Mouse (Mus musculus) heart, embryonic 10.5 days (tissue): ENCODE measurements around the gene Pld2. TPM values are rescaled to one million over a fixed set of nuclear protein-coding genes. Genes with fewer than 3 reads are reported as not detected.

Experiments
- DNase-seq: peaks from one replicate; pipeline ENCODE4 v3.0.0-alpha.2; 2017; ENCODE audit warnings: low spot score
- H3K27ac ChIP-seq: fragments of 300-500 bp; sonication (generic); 2 replicates; pipeline ENCODE4 v1.5.1; 2016; ENCODE audit warnings: mild to moderate bottlenecking
- H3K27me3 ChIP-seq: fragments of 300-500 bp; sonication (generic); 2 replicates; pipeline ENCODE4 v1.6.1; 2016; ENCODE audit warnings: mild to moderate bottlenecking; ENCODE audit not compliant: poor library complexity, insufficient read depth, severe bottlenecking
- H3K36me3 ChIP-seq: fragments of 300-500 bp; sonication (generic); 2 replicates; pipeline ENCODE4 v1.6.1; 2016; ENCODE audit warnings: mild to moderate bottlenecking, moderate library complexity
- H3K4me1 ChIP-seq: fragments of 300-500 bp; sonication (generic); 2 replicates; pipeline ENCODE4 v1.6.1; 2016; ENCODE audit warnings: mild to moderate bottlenecking
- H3K4me3 ChIP-seq: fragments of 300-500 bp; sonication (generic); 2 replicates; pipeline ENCODE4 v1.5.1; 2016; ENCODE audit warnings: mild to moderate bottlenecking, moderate library complexity
- H3K9me3 ChIP-seq: fragments of 300-500 bp; sonication (generic); 2 replicates; pipeline ENCODE4 v1.6.1; 2016; ENCODE audit warnings: mild to moderate bottlenecking, moderate library complexity
- WGBS: fragments of 180-500 bp; shearing (Covaris S2); methylation state at CpG from one replicate; pipeline ENCODE4 v1.1.7; 2016; 5-methylcytosine and 5-hydroxymethylcytosine counted together
- polyA plus RNA-seq: library from polyadenylated mRNA; unstranded; fragments of >200 nt; fragmentation: Nextera tagmentation; extraction: Ambion mirVana; gene quantifications from 2 replicates; pipeline ENCODE4 v1.2.1, GENCODE M21; 2016

The Pld2 gene
- polyA plus RNA-seq: 9.4 TPM in 2 replicates

DNA sequence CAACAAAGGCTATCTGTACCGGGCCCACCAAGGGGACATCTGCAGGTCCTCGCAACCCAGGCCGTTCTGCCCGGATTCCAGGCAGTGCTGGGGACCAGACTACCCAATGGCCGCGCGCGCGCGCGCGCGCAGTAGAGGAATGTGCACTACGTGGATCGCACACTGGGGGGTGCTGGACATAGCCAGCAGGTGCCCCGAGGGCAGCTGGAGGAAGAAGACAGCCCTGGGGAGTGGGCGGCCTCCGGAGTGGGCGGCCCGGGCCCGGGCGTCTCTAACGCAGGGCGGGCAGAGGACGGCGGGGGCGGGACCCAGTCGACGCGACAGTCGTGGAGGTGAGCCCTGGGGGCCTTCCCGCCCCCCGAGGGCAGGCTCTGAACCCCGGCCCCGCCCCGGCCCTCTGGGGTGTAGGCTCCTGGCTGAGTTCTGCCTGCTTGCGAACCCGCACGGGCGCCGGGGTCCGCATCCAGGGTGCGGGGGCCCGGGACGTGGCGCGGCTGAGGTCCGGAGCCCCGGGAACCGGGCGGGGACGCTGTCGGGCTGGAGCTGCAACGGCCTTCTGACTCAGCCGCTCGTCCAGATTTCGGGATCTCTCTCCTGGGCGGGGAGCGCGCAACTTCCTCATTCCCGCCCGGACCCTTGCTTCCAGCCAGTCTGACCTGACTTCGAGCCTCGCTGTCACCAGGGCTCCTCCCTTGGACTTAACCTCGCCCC, at the start of gene Pld2:
Gene Pld2, plus strand, starts transcription at position 188 of the 711 bp plus-strand sequence.
- peak within 1 kb of the TSS; percentile 75 for H3K4me3 ChIP-seq
- no peaks in the 10 kb centered on the region for H3K9me3 ChIP-seq
- H3K4me1 ChIP-seq: peaks cover 34% of the 10 kb centered on the region
- peaks cover 10% of the 10 kb centered on the region for H3K36me3 ChIP-seq
- under 1% methylated on average over 63 of the region's 65 CpGs for WGBS
- H3K27ac ChIP-seq: peak within 1 kb of the TSS; percentile 90
- H3K27me3 ChIP-seq: peaks cover 8% of the 10 kb centered on the region; the same call in 1 of the 2 replicates
- peak; percentile 95 for DNase-seq

DNA sequence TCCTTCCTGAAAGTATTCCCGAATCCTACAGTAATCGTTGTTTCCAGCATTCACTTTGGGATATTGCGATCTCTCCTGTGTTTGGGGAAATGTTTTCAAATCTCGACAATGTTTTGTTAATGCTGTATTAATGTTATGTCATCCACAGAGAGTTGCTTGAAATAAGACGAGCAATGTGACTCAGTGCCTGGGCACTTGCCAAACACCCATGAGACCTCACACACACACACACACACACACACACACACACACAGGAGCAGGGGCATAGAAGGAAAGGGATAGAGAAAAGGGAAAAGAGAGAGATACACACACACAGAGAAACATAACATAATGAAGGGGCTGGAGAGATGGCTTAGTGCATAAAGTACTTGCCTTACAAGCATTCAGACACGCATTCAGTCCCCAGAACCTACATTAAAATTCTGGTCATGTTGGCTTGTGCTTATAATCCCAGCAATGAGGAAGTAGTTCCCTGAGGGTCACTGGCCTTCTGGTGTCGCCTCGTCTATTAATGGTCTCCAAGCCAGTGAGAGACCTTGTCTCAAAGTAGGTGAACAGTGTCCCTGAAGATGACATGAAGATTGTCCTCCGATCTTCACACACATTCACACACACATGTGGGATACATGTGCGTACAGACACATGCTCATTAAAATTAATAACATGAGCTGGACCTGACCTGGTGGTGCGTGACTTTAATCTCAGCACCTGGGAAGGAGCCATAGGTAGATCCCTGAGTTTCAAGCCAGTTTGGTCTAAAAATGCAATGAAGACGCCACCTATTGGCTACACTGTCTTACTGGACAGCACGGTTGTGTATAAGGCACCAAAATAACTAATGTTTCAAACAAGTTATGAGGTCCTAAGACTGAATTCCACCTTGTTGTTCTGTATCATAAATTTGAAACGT, 40.0 kb upstream of the Pld2 start:
- peaks cover under 1% of the 10 kb centered on the region; the same call in 1 of the 2 replicates for H3K27me3 ChIP-seq
- DNase-seq: no peak
- 71% methylated on average over 14 of the region's 14 CpGs for WGBS

DNA sequence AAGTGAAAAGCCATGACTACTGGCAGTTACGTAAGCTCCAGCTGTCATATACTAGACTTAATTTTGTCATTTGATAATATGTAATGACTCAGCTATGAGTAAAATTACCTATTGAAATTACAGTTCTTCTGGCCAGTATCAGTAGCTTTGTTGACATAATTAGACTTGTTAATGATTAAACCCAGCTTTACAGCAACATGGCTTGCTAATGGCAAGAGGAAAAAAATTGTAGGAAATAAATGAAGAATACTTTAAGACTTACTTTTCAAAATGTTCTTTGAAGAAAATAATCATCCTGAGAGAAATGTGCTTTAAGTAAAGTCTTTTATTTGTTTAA, 39.4 kb upstream of the Pld2 start:
- no peaks in the 10 kb centered on the region for H3K9me3 ChIP-seq
- 90% methylated on average over 1 of the region's 1 CpGs for WGBS
- no peaks in the 10 kb centered on the region for H3K36me3 ChIP-seq
- no peak overlapping the region for H3K4me3 ChIP-seq
- peaks cover 7% of the 10 kb centered on the region; the same call in 1 of the 2 replicates for H3K27me3 ChIP-seq
- H3K4me1 ChIP-seq: 0 out of 2 replicates have a peak, but pooled peaks cover 6% of the 10 kb centered on the region
- no peak for DNase-seq
- H3K27ac ChIP-seq: no peak overlapping the region

More for the DNA sequence above, 40.0 kb upstream of the Pld2 start:
- Histone ChIP-seq H3K4me1 (0 out of 2 replicates have a peak, but pooled peaks cover under 1% of the 10 kb centered on the region), H3K36me3 (no peaks in the 10 kb centered on the region), H3K9me3 (no peaks in the 10 kb centered on the region), H3K27ac (no peak overlapping the region), H3K4me3 (no peak overlapping the region)

DNA sequence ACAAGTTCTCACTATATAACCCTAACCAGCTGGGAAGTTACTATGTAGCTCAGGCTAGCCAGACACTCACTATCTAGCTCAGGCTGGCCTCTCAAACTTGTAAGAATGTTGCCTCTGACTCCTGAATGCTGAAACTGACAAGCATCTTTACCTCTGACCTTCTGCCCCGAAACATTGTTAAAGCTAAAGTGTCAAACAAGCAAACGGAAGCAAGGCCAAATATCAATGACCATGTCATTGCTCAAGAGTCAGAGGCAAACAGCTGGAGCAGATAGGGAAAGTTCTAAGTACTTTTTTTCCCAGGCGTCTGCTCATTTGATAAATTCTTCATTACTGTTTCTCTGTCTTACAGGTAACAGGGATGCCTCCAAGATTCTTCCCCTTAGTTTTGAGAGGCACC, 37.8 kb upstream of the Pld2 start:
- H3K36me3 ChIP-seq: no peaks in the 10 kb centered on the region
- H3K9me3 ChIP-seq: no peaks in the 10 kb centered on the region
- WGBS: 67% methylated on average over 3 of the region's 3 CpGs
- no peak overlapping the region for H3K4me3 ChIP-seq
- no peak overlapping the region for H3K27ac ChIP-seq
- 0 out of 2 replicates have a peak, but pooled peaks cover 6% of the 10 kb centered on the region for H3K4me1 ChIP-seq
- DNase-seq: no peak
- H3K27me3 ChIP-seq: peaks cover 8% of the 10 kb centered on the region; the same call in 1 of the 2 replicates

GRCm38 (mm10) chr11:70504970-70505369, 34.9 kb upstream of the Pld2 start, which contains the start of gene Tm4sf5:
Gene Tm4sf5, plus strand, starts transcription at chr11:70505244.
- Histone ChIP-seq H3K4me1 (peaks cover 10% of the 10 kb centered on the region), H3K9me3 (no peaks in the 10 kb centered on the region), H3K4me3 (no peak within 1 kb of the TSS; the same call in 1 of the 2 replicates), H3K36me3 (no peaks in the 10 kb centered on the region), H3K27ac (peak within 1 kb of the TSS; percentile 24), H3K27me3 (peaks cover 26% of the 10 kb centered on the region)
- no peak for DNase-seq
- WGBS: 53% methylated on average over 9 of the region's 9 CpGs

DNA sequence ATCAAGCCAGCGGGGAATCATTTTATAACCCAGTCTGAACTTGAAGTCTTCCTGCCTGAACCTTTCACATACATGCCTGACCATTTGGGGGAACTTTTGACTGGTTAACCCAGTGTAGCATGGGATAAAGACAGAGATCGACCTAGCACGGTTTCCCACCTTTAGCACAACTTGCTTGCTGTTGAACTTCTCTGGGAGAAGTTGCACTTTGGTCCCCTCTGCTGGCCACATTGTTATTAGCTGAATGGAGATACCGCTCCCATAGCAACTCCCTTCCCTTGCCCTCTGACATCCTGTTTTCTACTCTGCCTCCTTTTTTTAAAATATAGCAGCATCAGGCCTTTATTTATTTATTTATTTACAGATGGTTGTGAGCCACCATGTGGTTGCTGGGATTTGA, 33.5 kb upstream of the Pld2 start:
- Histone ChIP-seq H3K27ac (no peak overlapping the region), H3K4me1 (peaks cover 11% of the 10 kb centered on the region), H3K9me3 (no peaks in the 10 kb centered on the region), H3K27me3 (peaks cover 26% of the 10 kb centered on the region), H3K36me3 (no peaks in the 10 kb centered on the region), H3K4me3 (no peak overlapping the region)
- DNase-seq: peak; percentile 84
- 28% methylated on average over 4 of the region's 4 CpGs for WGBS

DNA sequence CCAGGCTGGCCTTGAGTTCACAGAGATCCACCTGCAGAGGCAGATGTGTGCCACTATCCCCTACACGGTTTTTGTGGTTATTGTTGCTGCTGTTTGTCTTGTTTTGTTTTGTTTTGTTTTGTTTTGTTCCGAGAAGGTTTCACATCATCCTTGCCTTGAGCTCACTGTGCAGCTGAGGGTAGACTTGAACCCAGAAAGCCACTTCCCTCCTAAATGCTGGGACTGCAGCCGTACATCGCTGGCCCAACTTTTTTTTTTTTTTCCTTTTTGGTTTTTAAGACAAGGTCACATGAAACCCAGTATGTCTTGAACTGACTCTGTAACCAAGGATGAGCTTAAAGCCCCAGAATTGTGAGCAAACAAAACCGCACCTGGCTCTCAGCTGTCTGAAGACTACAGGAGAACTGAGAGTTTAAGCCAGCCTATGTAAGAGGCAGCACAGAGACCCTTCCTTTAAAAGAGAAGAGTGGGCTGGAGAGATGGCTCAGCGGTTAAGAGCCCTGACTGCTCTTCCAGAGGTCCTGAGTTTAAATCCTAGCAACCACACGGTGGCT, 32.8 kb upstream of the Pld2 start:
- H3K9me3 ChIP-seq: no peaks in the 10 kb centered on the region
- no peak for DNase-seq
- no peaks in the 10 kb centered on the region for H3K36me3 ChIP-seq
- WGBS: 68% methylated on average over 7 of the region's 7 CpGs
- H3K27me3 ChIP-seq: peaks cover 26% of the 10 kb centered on the region
- H3K27ac ChIP-seq: no peak overlapping the region
- no peak overlapping the region for H3K4me3 ChIP-seq
- peaks cover 11% of the 10 kb centered on the region for H3K4me1 ChIP-seq

- peaks cover 32% of the 10 kb centered on the region for H3K27me3 ChIP-seq
- H3K36me3 ChIP-seq: no peaks in the 10 kb centered on the region
- no peaks in the 10 kb centered on the region for H3K9me3 ChIP-seq
- DNase-seq: no peak
- peaks cover 12% of the 10 kb centered on the region for H3K4me1 ChIP-seq
- WGBS: 10% methylated on average over 19 of the region's 19 CpGs
- peak overlapping the region; percentile 25; the same call in 1 of the 2 replicates for H3K4me3 ChIP-seq
- H3K27ac ChIP-seq: no peak overlapping the region
These were observed 29.9 kb upstream of the Pld2 start for GRCm38 (mm10) chr11:70509753-70510564.

DNA sequence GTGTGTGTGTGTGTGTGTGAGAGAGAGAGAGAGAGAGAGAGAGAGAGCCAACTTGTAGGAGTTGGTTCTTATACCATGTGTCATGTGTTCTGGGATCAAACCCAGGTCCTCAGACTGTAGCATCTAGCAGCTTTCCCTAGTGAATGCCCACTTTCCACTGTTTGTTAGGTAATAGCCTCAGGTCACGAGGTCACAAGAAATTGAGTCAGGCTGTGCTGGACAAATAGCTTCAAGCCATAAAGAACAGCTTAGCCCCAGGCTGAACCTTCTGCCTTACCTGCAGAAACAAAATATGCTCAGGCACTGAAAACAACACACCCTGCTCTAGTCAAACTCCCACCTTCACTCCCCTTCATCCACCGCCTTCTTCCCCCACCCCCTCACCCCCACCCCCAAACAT, 28.6 kb upstream of the Pld2 start:
- Histone ChIP-seq H3K4me3 (no peak overlapping the region), H3K27me3 (peaks cover 26% of the 10 kb centered on the region), H3K4me1 (peaks cover 8% of the 10 kb centered on the region), H3K36me3 (no peaks in the 10 kb centered on the region), H3K9me3 (no peaks in the 10 kb centered on the region), H3K27ac (no peak overlapping the region)
- DNase-seq: no peak
- 60% methylated on average over 2 of the region's 2 CpGs for WGBS

DNA sequence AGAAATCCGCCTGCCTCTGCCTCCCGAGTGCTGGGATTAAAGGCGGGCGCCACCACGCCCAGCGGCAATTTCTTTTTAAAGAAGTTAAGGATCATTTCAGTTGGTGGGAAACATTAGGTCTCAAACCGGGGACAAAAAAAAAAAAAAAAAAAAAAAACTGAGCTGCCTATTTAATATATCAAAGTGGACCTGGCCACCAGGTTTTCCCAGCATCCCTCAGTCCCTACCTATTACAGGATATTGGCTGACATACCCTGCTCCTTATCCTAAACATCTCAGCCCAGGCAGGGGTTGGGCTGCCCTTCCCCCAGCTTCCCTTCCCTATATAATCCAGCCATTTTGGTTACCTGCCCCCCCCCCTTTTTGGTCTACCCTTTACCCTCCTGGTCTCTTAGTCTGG, 28.0 kb upstream of the Pld2 start:
- Histone ChIP-seq H3K4me3 (no peak overlapping the region), H3K27ac (no peak overlapping the region), H3K27me3 (peaks cover 26% of the 10 kb centered on the region), H3K9me3 (no peaks in the 10 kb centered on the region), H3K36me3 (no peaks in the 10 kb centered on the region), H3K4me1 (peaks cover 8% of the 10 kb centered on the region)
- 82% methylated on average over 7 of the region's 7 CpGs for WGBS
- no peak for DNase-seq

- peaks cover 8% of the 10 kb centered on the region for H3K4me1 ChIP-seq
- H3K36me3 ChIP-seq: no peaks in the 10 kb centered on the region
- H3K4me3 ChIP-seq: no peak overlapping the region
- no peaks in the 10 kb centered on the region for H3K9me3 ChIP-seq
- no peak for DNase-seq
- no peak overlapping the region for H3K27ac ChIP-seq
- WGBS: 72% methylated on average over 7 of the region's 7 CpGs
- peaks cover 21% of the 10 kb centered on the region for H3K27me3 ChIP-seq
These were observed 27.0 kb upstream of the Pld2 start for GRCm38 (mm10) chr11:70512709-70513342.

DNA sequence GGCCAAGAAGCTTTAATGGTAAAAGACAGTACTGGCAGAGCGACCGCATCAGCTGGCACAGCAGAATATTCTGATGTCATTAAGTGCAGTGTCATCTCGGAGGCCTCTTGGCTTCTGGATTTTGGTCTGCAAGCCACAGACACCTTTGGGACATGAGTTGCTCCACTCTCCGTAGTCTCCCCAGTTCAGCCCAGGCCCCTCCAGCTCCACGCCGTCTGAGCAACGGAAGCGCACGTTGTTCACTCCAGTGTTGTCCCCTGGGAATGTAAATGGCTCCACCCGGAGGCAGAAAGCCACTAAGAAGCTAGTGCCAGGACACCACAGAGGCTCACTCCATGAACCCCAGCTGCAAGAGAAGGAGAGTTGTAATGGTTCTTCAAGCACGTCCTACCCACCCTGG, 26.3 kb upstream of the Pld2 start:
- WGBS: 60% methylated on average over 11 of the region's 11 CpGs
- Histone ChIP-seq H3K27me3 (peaks cover 18% of the 10 kb centered on the region), H3K36me3 (no peaks in the 10 kb centered on the region), H3K4me1 (peaks cover 8% of the 10 kb centered on the region), H3K4me3 (no peak overlapping the region), H3K9me3 (no peaks in the 10 kb centered on the region), H3K27ac (no peak overlapping the region)
- DNase-seq: no peak
